Mouse (Mus musculus): ENCODE results near the gene Krtap4-1. TPM values are rescaled to one million over a fixed set of nuclear protein-coding genes. Genes with fewer than 3 reads are reported as not detected.
"Not testable (repeated sequence)": the region's sequence is repeated elsewhere in the genome, so short reads cannot be mapped to it uniquely, and the experiment has no call there.

The Krtap4-1 gene
- not detected in 2 replicates for polyA plus RNA-seq (2015; fragmentation: Nextera tagmentation; extraction: Ambion mirVana)

GRCm38 (mm10) chr11:99628138-99628537, at the start of gene Krtap4-1:
Gene Krtap4-1 (minus strand): TSS chr11:99628238.
- DNase-seq: no peak
- no peaks in the 10 kb centered on the region for H3K4me1 ChIP-seq (replicated peaks)
- no peak within 1 kb of the TSS for H3K4me3 ChIP-seq (replicated peaks)
- H3K9me3 ChIP-seq (replicated peaks): no peaks in the 10 kb centered on the region
- ATAC-seq (ENCODE audit: low read depth): no peak
- no peak within 1 kb of the TSS for H3K9ac ChIP-seq
- H3K36me3 ChIP-seq: no peaks in the 10 kb centered on the region
- no peak within 1 kb of the TSS for H3K27ac ChIP-seq
- H3K27me3 ChIP-seq: no peaks in the 10 kb centered on the region
- H3K4me2 ChIP-seq: no peak within 1 kb of the TSS
- WGBS (ENCODE audit: insufficient replicate concordance): 62% methylated on average over 4 of the region's 4 CpGs

GRCm38 (mm10) chr11:99665860-99666259, 37.8 kb upstream of the Krtap4-1 start, which contains the start of gene Krtap4-6:
Gene Krtap4-6 (minus strand): TSS chr11:99665960.
- no peak within 1 kb of the TSS for H3K4me3 ChIP-seq (replicated peaks)
- H3K9me3 ChIP-seq (replicated peaks): no peaks in the 10 kb centered on the region
- H3K36me3 ChIP-seq: no peaks in the 10 kb centered on the region
- no peaks in the 10 kb centered on the region for H3K4me1 ChIP-seq (replicated peaks)
- H3K27me3 ChIP-seq: no peaks in the 10 kb centered on the region
- DNase-seq (no peak), ATAC-seq (ENCODE audit: low read depth) (no peak)
- no peak within 1 kb of the TSS for H3K4me2 ChIP-seq
- H3K27ac ChIP-seq: no peak within 1 kb of the TSS
- H3K9ac ChIP-seq: no peak within 1 kb of the TSS

GRCm38 (mm10) chr11:99662802-99663201, 34.8 kb upstream of the Krtap4-1 start:
- Histone ChIP-seq H3K4me2 (no peak overlapping the region), H3K9ac (no peak overlapping the region), H3K4me3 (replicated peaks) (no peak overlapping the region), H3K27me3 (no peaks in the 10 kb centered on the region), H3K27ac (no peak overlapping the region), H3K4me1 (replicated peaks) (no peaks in the 10 kb centered on the region), H3K9me3 (replicated peaks) (no peaks in the 10 kb centered on the region), H3K36me3 (no peaks in the 10 kb centered on the region)
- DNase-seq (no peak), ATAC-seq (ENCODE audit: low read depth) (no peak)
- 63% methylated on average over 10 of the region's 10 CpGs for WGBS (ENCODE audit: insufficient replicate concordance)

- H3K9me3 ChIP-seq (replicated peaks): no peaks in the 10 kb centered on the region
- no peaks in the 10 kb centered on the region for H3K4me1 ChIP-seq (replicated peaks)
- DNase-seq (no peak), ATAC-seq (ENCODE audit: low read depth) (no peak)
- no peaks in the 10 kb centered on the region for H3K36me3 ChIP-seq
- WGBS (ENCODE audit: insufficient replicate concordance): 76% methylated on average over 4 of the region's 4 CpGs
- H3K27me3 ChIP-seq: no peaks in the 10 kb centered on the region
- no peak overlapping the region for H3K27ac ChIP-seq
- no peak overlapping the region for H3K9ac ChIP-seq
- no peak overlapping the region for H3K4me3 ChIP-seq (replicated peaks)
- no peak overlapping the region for H3K4me2 ChIP-seq
Measured at GRCm38 (mm10) chr11:99659256-99659655, 31.2 kb upstream of the Krtap4-1 start.

- not testable (repeated sequence) for H3K9ac ChIP-seq; H3K4me2 ChIP-seq; H3K36me3 ChIP-seq; H3K4me3 ChIP-seq (replicated peaks); DNase-seq; ATAC-seq (ENCODE audit: low read depth); H3K4me1 ChIP-seq (replicated peaks); H3K9me3 ChIP-seq (replicated peaks); H3K27me3 ChIP-seq; H3K27ac ChIP-seq
- 48% methylated on average over 10 of the region's 10 CpGs for WGBS (ENCODE audit: insufficient replicate concordance)
Measured at GRCm38 (mm10) chr11:99658467-99659010, 30.5 kb upstream of the Krtap4-1 start, which contains the start of gene Gm11563. Gene Gm11563 (minus strand): TSS chr11:99658960.

GRCm38 (mm10) chr11:99657051-99657450, 29.0 kb upstream of the Krtap4-1 start:
- ATAC-seq (ENCODE audit: low read depth) (no peak), DNase-seq (no peak)

GRCm38 (mm10) chr11:99650136-99650535, 22.1 kb upstream of the Krtap4-1 start, which contains the start of gene Gm11555:
Gene Gm11555 (minus strand): TSS chr11:99650236.
- no peak for ATAC-seq (ENCODE audit: low read depth)
- Histone ChIP-seq H3K4me3 (replicated peaks) (no peak within 1 kb of the TSS), H3K4me1 (replicated peaks) (no peaks in the 10 kb centered on the region), H3K9ac (no peak within 1 kb of the TSS), H3K27ac (no peak within 1 kb of the TSS), H3K36me3 (no peaks in the 10 kb centered on the region), H3K4me2 (no peak within 1 kb of the TSS), H3K9me3 (replicated peaks) (no peaks in the 10 kb centered on the region), H3K27me3 (no peaks in the 10 kb centered on the region)
- 48% methylated on average over 2 of the region's 2 CpGs for WGBS (ENCODE audit: insufficient replicate concordance)
- DNase-seq: no peak

More at GRCm38 (mm10) chr11:99657051-99657450, 29.0 kb upstream of the Krtap4-1 start:
- H3K9ac ChIP-seq: no peak overlapping the region
- no peaks in the 10 kb centered on the region for H3K9me3 ChIP-seq (replicated peaks)
- WGBS (ENCODE audit: insufficient replicate concordance): 46% methylated on average over 5 of the region's 5 CpGs
- no peak overlapping the region for H3K4me2 ChIP-seq
- H3K36me3 ChIP-seq: no peaks in the 10 kb centered on the region
- no peak overlapping the region for H3K4me3 ChIP-seq (replicated peaks)
- no peak overlapping the region for H3K27ac ChIP-seq
- H3K27me3 ChIP-seq: no peaks in the 10 kb centered on the region
- no peaks in the 10 kb centered on the region for H3K4me1 ChIP-seq (replicated peaks)

- WGBS (ENCODE audit: insufficient replicate concordance): 79% methylated on average over 15 of the region's 15 CpGs
- no peaks in the 10 kb centered on the region for H3K4me1 ChIP-seq (replicated peaks)
- H3K4me3 ChIP-seq (replicated peaks): no peak overlapping the region
Measured at GRCm38 (mm10) chr11:99646444-99646843, 18.4 kb upstream of the Krtap4-1 start.

GRCm38 (mm10) chr11:99644351-99644750, 16.3 kb upstream of the Krtap4-1 start:
- ATAC-seq (ENCODE audit: low read depth) (no peak), DNase-seq (no peak)
- Histone ChIP-seq H3K4me2 (no peak overlapping the region), H3K9me3 (replicated peaks) (no peaks in the 10 kb centered on the region), H3K4me3 (replicated peaks) (no peak overlapping the region), H3K27ac (no peak overlapping the region), H3K27me3 (no peaks in the 10 kb centered on the region), H3K36me3 (no peaks in the 10 kb centered on the region), H3K9ac (no peak overlapping the region), H3K4me1 (replicated peaks) (no peaks in the 10 kb centered on the region)
- 49% methylated on average over 3 of the region's 3 CpGs for whole genome bisulfite sequencing (ENCODE audit: insufficient replicate concordance)

More at GRCm38 (mm10) chr11:99646444-99646843, 18.4 kb upstream of the Krtap4-1 start:
- no peak overlapping the region for H3K9ac ChIP-seq
- H3K4me2 ChIP-seq: no peak overlapping the region
- no peak for DNase-seq
- no peaks in the 10 kb centered on the region for H3K9me3 ChIP-seq (replicated peaks)
- no peaks in the 10 kb centered on the region for H3K27me3 ChIP-seq
- no peak for ATAC-seq (ENCODE audit: low read depth)
- H3K36me3 ChIP-seq: no peaks in the 10 kb centered on the region
- H3K27ac ChIP-seq: no peak overlapping the region

- H3K4me1 ChIP-seq (replicated peaks); H3K4me3 ChIP-seq (replicated peaks); H3K4me2 ChIP-seq; ATAC-seq (ENCODE audit: low read depth); H3K36me3 ChIP-seq; H3K9me3 ChIP-seq (replicated peaks); H3K9ac ChIP-seq; H3K27me3 ChIP-seq; DNase-seq; H3K27ac ChIP-seq: not testable (repeated sequence)
- WGBS (ENCODE audit: insufficient replicate concordance): 61% methylated on average over 9 of the region's 9 CpGs
Measured at GRCm38 (mm10) chr11:99643635-99644139, 15.6 kb upstream of the Krtap4-1 start, which contains the start of gene Krtap4-7. Gene Krtap4-7 (minus strand): TSS chr11:99644089.

- H3K27me3 ChIP-seq: no peaks in the 10 kb centered on the region
- H3K9me3 ChIP-seq (replicated peaks): no peaks in the 10 kb centered on the region
- H3K36me3 ChIP-seq: no peaks in the 10 kb centered on the region
- no peak overlapping the region for H3K4me2 ChIP-seq
- no peak overlapping the region for H3K4me3 ChIP-seq (replicated peaks)
- no peaks in the 10 kb centered on the region for H3K4me1 ChIP-seq (replicated peaks)
- DNase-seq: no peak
- 0% methylated on average over 1 of the region's 1 CpGs for WGBS (ENCODE audit: insufficient replicate concordance)
- H3K27ac ChIP-seq: no peak overlapping the region
- no peak overlapping the region for H3K9ac ChIP-seq
- ATAC-seq (ENCODE audit: low read depth): no peak
Measured at GRCm38 (mm10) chr11:99640926-99641325, 12.9 kb upstream of the Krtap4-1 start.

- ATAC-seq (ENCODE audit: low read depth) (no peak), DNase-seq (no peak)
- H3K36me3 ChIP-seq: no peaks in the 10 kb centered on the region
- WGBS (ENCODE audit: insufficient replicate concordance): 61% methylated on average over 1 of the region's 1 CpGs
- H3K9me3 ChIP-seq (replicated peaks): no peaks in the 10 kb centered on the region
- H3K27me3 ChIP-seq: no peaks in the 10 kb centered on the region
- no peak overlapping the region for H3K9ac ChIP-seq
- H3K4me1 ChIP-seq (replicated peaks): no peaks in the 10 kb centered on the region
- no peak overlapping the region for H3K4me3 ChIP-seq (replicated peaks)
- no peak overlapping the region for H3K4me2 ChIP-seq
- no peak overlapping the region for H3K27ac ChIP-seq
Measured at GRCm38 (mm10) chr11:99637086-99637485, 9.0 kb upstream of the Krtap4-1 start.
